Mouse (Mus musculus) 3134 (cell line): ENCODE measurements around the gene Gla.
A peak's percentile ranks its signal among the peaks of the same experiment; 100 is the strongest.

ENCODE experiments used
- DNase-seq: peaks from one replicate; pipeline ENCODE4 v3.0.0-alpha.2; 2011; ENCODE audit warnings: low spot score; ENCODE audit not compliant: insufficient read length; ENCODE audit errors: extremely low read depth

The Gla gene

GRCm38 (mm10) chrX:134600659-134601379, at the start of gene Gla, which contains the start of gene Hnrnph2:
Gla (minus strand) TSS chrX:134601125.
Hnrnph2 (plus strand) TSS chrX:134601179.
- peak; percentile 82 for DNase-seq

GRCm38 (mm10) chrX:134648031-134648692, 47.2 kb upstream of the Gla start:
- DNase-seq = peak; percentile 19

DNA sequence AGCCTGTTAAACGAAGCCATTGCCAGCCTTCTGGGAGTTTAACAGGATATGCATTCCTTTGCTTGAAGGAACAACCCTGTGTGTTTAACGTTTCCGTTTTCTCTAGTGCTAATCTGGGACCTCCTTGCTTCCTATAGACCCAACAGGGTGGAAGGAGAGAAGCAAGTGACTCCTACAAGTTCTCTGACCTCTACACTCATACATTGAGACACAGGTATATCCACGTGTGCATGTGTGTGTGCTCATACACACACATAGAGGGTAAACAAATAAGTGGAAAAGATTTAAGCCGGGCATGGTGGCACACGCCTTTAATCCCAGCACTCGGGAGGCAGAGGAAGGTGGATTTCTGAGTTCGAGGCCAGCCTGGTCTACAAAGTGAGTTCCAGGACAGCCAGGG, 46.5 kb upstream of the Gla start:
- no peak for DNase-seq

- DNase-seq = no peak
Observed at GRCm38 (mm10) chrX:134646338-134646737, 45.4 kb upstream of the Gla start.

DNA sequence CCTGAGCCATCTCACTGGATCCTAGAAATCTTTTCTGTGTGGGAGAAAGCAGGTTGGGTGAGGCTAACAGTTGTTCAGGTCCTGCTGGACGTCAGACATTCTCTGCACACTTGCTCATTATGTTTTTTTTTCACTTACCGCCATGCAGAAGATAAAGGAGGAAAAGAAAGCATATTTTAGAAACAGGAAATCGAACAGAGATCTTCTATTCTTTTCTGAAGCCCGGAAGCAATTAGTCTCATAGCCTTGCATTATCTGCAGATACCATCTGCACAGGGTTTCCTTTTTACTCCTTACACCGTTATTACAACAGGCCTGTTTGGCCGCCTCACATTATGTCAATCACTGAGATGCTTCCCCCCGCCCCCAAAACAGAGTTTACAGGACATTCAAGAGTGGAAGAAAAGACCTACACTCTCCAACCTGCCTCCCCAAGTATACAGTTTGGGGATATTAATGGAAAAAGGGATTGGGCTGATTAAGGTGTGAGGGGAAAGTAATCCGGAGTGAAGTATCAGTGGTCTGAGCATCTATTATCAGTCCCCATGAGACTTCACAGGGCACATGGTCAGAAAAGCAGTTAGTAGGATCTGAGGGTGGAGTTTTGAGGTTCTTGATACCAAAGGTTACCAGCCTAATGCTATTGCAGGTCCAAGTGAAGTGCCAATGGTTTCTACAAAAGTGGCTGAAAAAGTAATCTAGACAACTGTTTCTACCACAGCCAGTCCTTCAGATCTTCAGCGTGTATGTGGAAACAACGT, 40.3 kb upstream of the Gla start:
- no peak for DNase-seq

- DNase-seq = no peak
Observed at GRCm38 (mm10) chrX:134635860-134636259, 34.9 kb upstream of the Gla start.

DNA sequence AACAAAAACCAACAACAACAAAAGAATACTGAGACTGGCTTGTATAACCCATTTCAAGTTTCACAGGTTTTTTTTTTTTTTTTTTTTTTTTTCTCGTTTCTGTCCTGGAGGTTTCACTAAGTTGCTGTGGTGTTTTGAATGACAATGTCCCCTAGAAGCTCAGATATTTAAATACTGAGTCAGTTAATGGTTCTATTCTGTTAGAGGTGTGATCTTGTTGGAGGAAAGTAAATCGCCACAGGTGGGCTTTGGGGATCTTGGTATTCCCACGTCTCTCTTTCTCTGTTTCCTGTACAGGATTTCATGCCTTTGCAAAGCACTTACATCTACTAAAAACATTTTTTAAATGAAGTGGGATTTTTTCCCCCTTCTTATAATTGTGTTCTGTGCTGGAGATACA, 34.2 kb upstream of the Gla start:
- DNase-seq = no peak

DNA sequence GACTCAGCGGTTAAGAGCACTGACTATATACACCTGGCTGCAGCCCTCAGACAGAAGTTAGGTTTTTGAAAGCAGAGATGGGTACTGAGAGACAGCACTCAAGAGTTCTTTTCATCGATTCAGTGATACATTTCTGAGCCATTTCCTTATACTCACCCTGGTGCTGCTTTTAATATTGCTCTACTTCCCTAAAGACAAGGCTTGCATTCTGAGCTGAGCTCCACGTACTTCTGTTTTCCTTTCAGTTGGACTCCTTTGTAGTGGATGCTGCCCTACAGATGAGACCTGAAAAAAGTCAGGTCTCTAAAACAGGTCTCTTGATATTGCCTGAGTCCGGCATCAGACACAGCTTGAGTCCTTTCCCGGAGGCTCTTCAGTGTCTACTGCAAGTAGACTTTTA, 31.8 kb upstream of the Gla start:
- no peak for DNase-seq

GRCm38 (mm10) chrX:134628200-134628599, 27.3 kb upstream of the Gla start:
- DNase-seq = no peak

GRCm38 (mm10) chrX:134623350-134623749, 22.4 kb upstream of the Gla start:
- DNase-seq = no peak

DNA sequence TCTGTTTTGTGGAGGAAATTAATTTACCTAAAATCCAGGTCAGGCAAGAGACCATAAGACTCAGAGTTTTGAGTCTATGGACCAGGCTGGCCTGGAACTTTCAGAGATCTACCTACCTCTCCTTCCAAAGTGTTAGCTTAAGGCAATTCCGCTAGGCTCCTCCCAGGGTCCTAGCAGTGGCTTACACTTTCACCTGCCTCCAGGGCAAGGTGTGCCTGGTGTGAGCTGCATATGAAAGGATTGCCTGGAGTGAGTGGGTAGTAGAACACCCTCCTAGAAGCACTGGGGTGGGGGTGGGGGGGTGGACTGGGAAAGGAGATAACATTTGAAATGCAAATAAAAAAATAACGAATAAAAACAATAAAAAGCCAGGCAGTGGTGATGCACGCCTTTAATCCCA, 20.8 kb upstream of the Gla start:
- no peak for DNase-seq

- no peak for DNase-seq
Observed at GRCm38 (mm10) chrX:134620254-134620865, 19.4 kb upstream of the Gla start.

- DNase-seq = no peak
Observed at GRCm38 (mm10) chrX:134619695-134620094, 18.8 kb upstream of the Gla start.

- DNase-seq = no peak
Observed at GRCm38 (mm10) chrX:134614306-134614705, 13.4 kb upstream of the Gla start.

GRCm38 (mm10) chrX:134612285-134612959, 11.5 kb upstream of the Gla start:
- no peak for DNase-seq

- DNase-seq = no peak
Observed at GRCm38 (mm10) chrX:134610984-134611383, 10.1 kb upstream of the Gla start.

- no peak for DNase-seq
Observed at GRCm38 (mm10) chrX:134609472-134609871, 8.5 kb upstream of the Gla start.

DNA sequence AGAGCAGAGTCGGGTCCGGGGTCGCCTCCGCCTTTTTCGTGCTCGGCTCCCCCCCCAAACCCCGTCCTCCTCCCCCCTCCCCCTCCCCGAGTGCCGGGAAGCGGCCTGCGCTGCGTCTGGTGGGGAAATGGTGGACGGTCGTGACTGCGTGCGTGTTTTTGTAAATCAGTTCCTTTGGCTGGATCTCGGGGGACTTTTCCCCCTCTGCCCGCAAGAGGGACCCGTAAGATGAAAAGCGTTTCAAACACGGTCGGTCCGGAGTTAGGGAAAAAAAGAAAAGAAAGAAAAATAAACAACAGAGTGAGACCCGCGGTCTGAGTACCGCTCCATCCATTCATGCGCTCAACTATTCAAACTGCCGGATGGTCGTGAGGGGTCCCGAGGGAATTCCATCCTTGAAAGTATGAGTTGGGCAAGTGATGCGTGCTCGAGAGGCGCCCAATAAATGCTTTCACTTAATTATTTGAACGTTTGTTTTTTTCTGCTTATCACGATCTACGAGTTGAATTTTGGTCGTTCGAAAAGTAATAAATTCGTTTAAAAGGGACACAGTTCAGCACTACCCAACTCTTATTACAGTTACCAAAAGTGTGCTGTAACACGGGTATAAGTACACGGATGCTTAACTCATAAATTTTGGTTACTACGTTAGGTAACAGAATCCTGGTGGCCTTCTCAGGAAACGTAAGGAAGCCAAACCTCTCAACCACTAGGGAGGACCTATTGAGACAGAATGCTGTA, 625 bp upstream of the Gla start:
- no peak for DNase-seq

- no peak for DNase-seq
Observed at GRCm38 (mm10) chrX:134599922-134600565, 881 bp downstream of the Gla start.
